Mouse (Mus musculus) brain, adult 10 weeks (tissue): ENCODE measurements around the gene Alyref. TPM values are rescaled to one million over a fixed set of nuclear protein-coding genes. Genes with fewer than 3 reads are reported as not detected.

Experiments used
- polyA plus RNA-seq: library from polyadenylated mRNA; stranded (reverse); fragments of 350-450 nt; fragmentation: Illumina TruSeq; extraction: RNeasy Lipid Tissue Mini Kit (QIAGEN cat#74804); gene quantifications from one replicate; pipeline ENCODE4 v1.2.3, GENCODE M21; 2015; ENCODE audit warnings: low read depth, low replicate concordance

Gene Alyref
- 25.6 TPM for polyA plus RNA-seq

GRCm38 (mm10) chr11:120598283-120598989 lies at the start of gene Alyref, which contains the start of gene Anapc11:
Gene Alyref, minus strand, starts transcription at chr11:120598365.
Gene Anapc11, plus strand, starts transcription at chr11:120598421.

GRCm38 (mm10) chr11:120643601-120643987 lies 45.4 kb upstream of the Alyref start, which contains the start of gene Pycr1:
Gene Pycr1, minus strand, starts transcription at chr11:120643769.

GRCm38 (mm10) chr11:120633520-120634343 lies 35.6 kb upstream of the Alyref start, which contains the start of gene Mafg:
Gene Mafg, minus strand, starts transcription at chr11:120633600.

GRCm38 (mm10) chr11:120625152-120625775 lies 27.1 kb upstream of the Alyref start, which contains the start of gene Sirt7:
Gene Sirt7, minus strand, starts transcription at chr11:120625240.

GRCm38 (mm10) chr11:120617519-120618112 lies 19.5 kb upstream of the Alyref start, which contains the start of gene Pcyt2:
Gene Pcyt2, minus strand, starts transcription at chr11:120617936.

GRCm38 (mm10) chr11:120608241-120609034 lies 10.3 kb upstream of the Alyref start, which contains the start of gene Npb:
Gene Npb, plus strand, starts transcription at chr11:120608477.

GRCm38 (mm10) chr11:120581490-120582267 lies 16.5 kb downstream of the Alyref start, which contains the start of gene Arhgdia:
Gene Arhgdia, minus strand, starts transcription at chr11:120581624.

GRCm38 (mm10) chr11:120572752-120573584 lies 25.2 kb downstream of the Alyref start, which contains the start of gene P4hb:
Gene P4hb, minus strand, starts transcription at chr11:120573253.

GRCm38 (mm10) chr11:120550810-120551440 lies 47.2 kb downstream of the Alyref start, which contains the start of gene Ppp1r27:
Gene Ppp1r27, minus strand, starts transcription at chr11:120551132.

GRCm38 (mm10) chr11:120549168-120549945 lies 48.8 kb downstream of the Alyref start, which contains the start of gene Mcrip1:
Gene Mcrip1, minus strand, starts transcription at chr11:120549727.

Other genes starting within 250 kb of the Alyref start
- 1,148 TPM for gene Actg1, start 249.8 kb downstream of the Alyref start, polyA plus RNA-seq
- not detected for gene Fscn2, start 236.8 kb downstream of the Alyref start, polyA plus RNA-seq
- gene Faap100, start 219.6 kb downstream of the Alyref start, polyA plus RNA-seq, result 8.7 TPM
- 40.8 TPM for gene Nploc4, start 160.7 kb downstream of the Alyref start, polyA plus RNA-seq
- not detected for gene Tspan10, start 155.7 kb downstream of the Alyref start, polyA plus RNA-seq
- not detected for gene Pde6g, start 144.9 kb downstream of the Alyref start, polyA plus RNA-seq
- 16.1 TPM for gene Oxld1, start 140.3 kb downstream of the Alyref start, polyA plus RNA-seq
- 28.0 TPM for gene Ccdc137, start 140.2 kb downstream of the Alyref start, polyA plus RNA-seq
- gene Arl16, start 130.8 kb downstream of the Alyref start, polyA plus RNA-seq, result 53.0 TPM
- gene Mrpl12, start 113.8 kb downstream of the Alyref start, polyA plus RNA-seq, result 132 TPM
- gene Slc25a10, start 106.5 kb downstream of the Alyref start, polyA plus RNA-seq, result 16.9 TPM
- gene Gcgr, start 67.7 kb downstream of the Alyref start, polyA plus RNA-seq, result not detected
- gene Mcrip1, start 48.6 kb downstream of the Alyref start, polyA plus RNA-seq, result 153 TPM
- gene Ppp1r27, start 47.2 kb downstream of the Alyref start, polyA plus RNA-seq, result not detected
- 124 TPM for gene P4hb, start 25.1 kb downstream of the Alyref start, polyA plus RNA-seq
- 289 TPM for gene Arhgdia, start 16.7 kb downstream of the Alyref start, polyA plus RNA-seq
- gene Anapc11, start 56 bp upstream of the Alyref start, polyA plus RNA-seq, result 98.4 TPM
- not detected for gene Npb, start 10.1 kb upstream of the Alyref start, polyA plus RNA-seq
- gene Pcyt2, start 19.6 kb upstream of the Alyref start, polyA plus RNA-seq, result 141 TPM
- 53.0 TPM for gene Sirt7, start 26.9 kb upstream of the Alyref start, polyA plus RNA-seq
- 55.3 TPM for gene Mafg, start 35.2 kb upstream of the Alyref start, polyA plus RNA-seq
- 4.5 TPM for gene Pycr1, start 45.4 kb upstream of the Alyref start, polyA plus RNA-seq
- gene Myadml2, start 49.8 kb upstream of the Alyref start, polyA plus RNA-seq, result 7.1 TPM
- 3.2 TPM for gene Notum, start 62.8 kb upstream of the Alyref start, polyA plus RNA-seq
- 41.6 TPM for gene Aspscr1, start 74.6 kb upstream of the Alyref start, polyA plus RNA-seq
- gene Cenpx, start 115.4 kb upstream of the Alyref start, polyA plus RNA-seq, result 31.9 TPM
- gene Lrrc45, start 115.6 kb upstream of the Alyref start, polyA plus RNA-seq, result 51.5 TPM
- gene Rac3, start 123.1 kb upstream of the Alyref start, polyA plus RNA-seq, result 64.3 TPM
- gene Dcxr, start 128.9 kb upstream of the Alyref start, polyA plus RNA-seq, result 17.3 TPM
- gene Cbr2, start 133.7 kb upstream of the Alyref start, polyA plus RNA-seq, result 1.8 TPM
- 97.6 TPM for gene Hmga1b, start 164.4 kb upstream of the Alyref start, polyA plus RNA-seq
- gene Rfng, start 185.8 kb upstream of the Alyref start, polyA plus RNA-seq, result 64.7 TPM
- gene Gps1, start 185.9 kb upstream of the Alyref start, polyA plus RNA-seq, result 181 TPM
- 41.4 TPM for gene Dus1l, start 198.0 kb upstream of the Alyref start, polyA plus RNA-seq
- gene Fasn, start 226.2 kb upstream of the Alyref start, polyA plus RNA-seq, result 128 TPM